Mouse (Mus musculus) gastrocnemius, postnatal 14 days (tissue): ENCODE data around the gene Mtfmt. TPM values are rescaled to one million over a fixed set of nuclear protein-coding genes. Genes with fewer than 3 reads are reported as not detected.

Source experiments
- DNase-seq: peaks from one replicate; pipeline ENCODE4 v3.0.0; 2021; ENCODE audit warnings: mixed read lengths
- intact Hi-C: fragments of 180-260 bp; cut with DNase I; formaldehyde crosslinking; loops from one replicate; pipeline ENCODE4 v1.15.1; 2025; ENCODE audit warnings: low total_unique reads
- long read RNA-seq, 2 experiments: library from polyadenylated mRNA; stranded (forward); transcript quantifications; one replicate each; pipeline ENCODE4 v2.0.0; 2021
- total RNA-seq, 2 experiments: library from RNA; stranded (reverse); gene quantifications; 2 replicates each; pipeline ENCODE4 v1.2.3; 2021

Mtfmt gene
- total RNA-seq, result 1 to 10 TPM; 4.7 to 5.9 TPM
- long read RNA-seq, experiment 1, transcript Mtfmt-201 (9 exons, 2,042 nt), result major isoform, 9 of 11 reads
- long read RNA-seq, experiment 1, partial matches to known transcripts, result 2 of 11 reads
- long read RNA-seq, experiment 1, other reads (novel, unspliced or antisense), result 0 of 11 reads
- long read RNA-seq, experiment 2, transcript Mtfmt-201 (9 exons, 2,042 nt), result major isoform, 6 of 7 reads
- long read RNA-seq, experiment 2, partial matches to known transcripts, result 0 of 7 reads
- long read RNA-seq, experiment 2, other reads (novel, unspliced or antisense), result 1 of 7 reads

GRCm38 (mm10) chr9:65435671-65436301 lies at the start of gene Mtfmt:
Mtfmt (plus strand) TSS chr9:65435782.
- DNase-seq, result peak; percentile 94
- intact Hi-C loops, result no loop called here

GRCm38 (mm10) chr9:65386373-65387140 lies 49.0 kb upstream of the Mtfmt start:
- DNase-seq, result no peak
- intact Hi-C loops, result no loop called here

GRCm38 (mm10) chr9:65390752-65391612 lies 44.6 kb upstream of the Mtfmt start:
- DNase-seq, result no peak
- intact Hi-C loops, result loop anchor here (5.0 kb wide), 1 partner anchor 41 kb away; no protein-coding TSS in a partner anchor

- DNase-seq, result peak; percentile 38
- intact Hi-C loops, result loop anchor here (5.0 kb wide), 1 partner anchor 41 kb away; no protein-coding TSS in a partner anchor
Measured at GRCm38 (mm10) chr9:65391613-65391964, 44.0 kb upstream of the Mtfmt start, which contains the start of gene Kbtbd13. Kbtbd13 (minus strand) TSS chr9:65391652.

GRCm38 (mm10) chr9:65392638-65393364 lies 42.8 kb upstream of the Mtfmt start:
- intact Hi-C loops, result loop anchor here (5.0 kb wide), 1 partner anchor 40 kb away; no protein-coding TSS in a partner anchor
- DNase-seq, result peak; percentile 76

- peak; percentile 39 for DNase-seq
- intact Hi-C loops, result loop anchor here (5.0 kb wide), 1 partner anchor 39 kb away; no protein-coding TSS in a partner anchor
Measured at GRCm38 (mm10) chr9:65393606-65394005, 42.0 kb upstream of the Mtfmt start.

GRCm38 (mm10) chr9:65394360-65394759 lies 41.2 kb upstream of the Mtfmt start:
- peak; percentile 34 for DNase-seq
- intact Hi-C loops, result loop anchor here (5.0 kb wide), 1 partner anchor 38 kb away; no protein-coding TSS in a partner anchor

GRCm38 (mm10) chr9:65398279-65398678 lies 37.3 kb upstream of the Mtfmt start, which contains the start of gene Rasl12:
Rasl12 (plus strand) TSS chr9:65398506.
- intact Hi-C loops, result no loop called here

GRCm38 (mm10) chr9:65399934-65400333 lies 35.6 kb upstream of the Mtfmt start:
- intact Hi-C loops, result no loop called here

More at GRCm38 (mm10) chr9:65398279-65398678, 37.3 kb upstream of the Mtfmt start, which contains the start of gene Rasl12:
- DNase-seq, result peak; percentile 80

GRCm38 (mm10) chr9:65404331-65405183 lies 31.0 kb upstream of the Mtfmt start:
- intact Hi-C loops, result no loop called here
- DNase-seq, result peak; percentile 82

More at GRCm38 (mm10) chr9:65399934-65400333, 35.6 kb upstream of the Mtfmt start:
- DNase-seq, result no peak

GRCm38 (mm10) chr9:65405184-65405449 lies 30.5 kb upstream of the Mtfmt start:
- DNase-seq, result no peak
- intact Hi-C loops, result no loop called here

- intact Hi-C loops, result no loop called here
- DNase-seq, result no peak
Measured at GRCm38 (mm10) chr9:65407327-65407726, 28.3 kb upstream of the Mtfmt start.

- intact Hi-C loops, result no loop called here
Measured at GRCm38 (mm10) chr9:65407861-65408260, 27.7 kb upstream of the Mtfmt start.

GRCm38 (mm10) chr9:65408871-65409295 lies 26.7 kb upstream of the Mtfmt start:
- intact Hi-C loops, result no loop called here
- no peak for DNase-seq

More at GRCm38 (mm10) chr9:65407861-65408260, 27.7 kb upstream of the Mtfmt start:
- no peak for DNase-seq

- no peak for DNase-seq
- intact Hi-C loops, result loop anchor here (5.0 kb wide), 1 partner anchor 38 kb away; no protein-coding TSS in a partner anchor
Measured at GRCm38 (mm10) chr9:65410378-65410777, 25.2 kb upstream of the Mtfmt start.

GRCm38 (mm10) chr9:65411326-65411725 lies 24.3 kb upstream of the Mtfmt start:
- DNase-seq, result no peak
- intact Hi-C loops, result loop anchor here (5.0 kb wide), 1 partner anchor 39 kb away; no protein-coding TSS in a partner anchor

GRCm38 (mm10) chr9:65417738-65418137 lies 17.8 kb upstream of the Mtfmt start:
- no peak for DNase-seq
- intact Hi-C loops, result no loop called here
